Mouse (Mus musculus) heart, postnatal 25 days (tissue): ENCODE results near the gene Psmb6. TPM values are rescaled to one million over a fixed set of nuclear protein-coding genes. Genes with fewer than 3 reads are reported as not detected.
"Not testable (repeated sequence)": the region's sequence is repeated elsewhere in the genome, so short reads cannot be mapped to it uniquely, and the experiment has no call there.

Experiments
- DNase-seq: peaks from one replicate; pipeline ENCODE4 v3.0.0; 2022; ENCODE audit warnings: low spot score
- intact Hi-C: fragments of 180-260 bp; cut with DNase I; formaldehyde crosslinking; loops from one replicate; pipeline ENCODE4 v1.15.1; 2025
- total RNA-seq, 2 experiments: library from RNA; stranded (reverse); gene quantifications; 2 replicates each; pipeline ENCODE4 v1.2.3; 2021

The Psmb6 gene
- total RNA-seq, 2 experiments from 2014 or later: 227 to 230 TPM

- DNase-seq: no peak
- intact Hi-C loops: loop anchor here (2.0 kb wide), 2 partner anchors 23 to 41 kb away; partner anchors contain the start of gene Pld2
Observed at GRCm38 (mm10) chr11:70563470-70564275, 38.5 kb downstream of the Psmb6 start.

GRCm38 (mm10) chr11:70564276-70564873, 39.2 kb downstream of the Psmb6 start:
- no peak for DNase-seq
- intact Hi-C loops: loop anchor here (2.0 kb wide), 1 partner anchor 40 kb away; no protein-coding TSS in a partner anchor

- no peak for DNase-seq
Observed at GRCm38 (mm10) chr11:70566586-70566985, 41.4 kb downstream of the Psmb6 start.

GRCm38 (mm10) chr11:70570614-70571013, 45.4 kb downstream of the Psmb6 start:
- intact Hi-C loops, DNase-seq: not testable (repeated sequence)

More at GRCm38 (mm10) chr11:70566586-70566985, 41.4 kb downstream of the Psmb6 start:
- intact Hi-C loops: no loop called here

GRCm38 (mm10) chr11:70571641-70572040, 46.5 kb downstream of the Psmb6 start:
- intact Hi-C loops: no loop called here
- no peak for DNase-seq

- DNase-seq: no peak
- intact Hi-C loops: no loop called here
Observed at GRCm38 (mm10) chr11:70572348-70572902, 47.3 kb downstream of the Psmb6 start.

- intact Hi-C loops: no loop called here
- no peak for DNase-seq
Observed at GRCm38 (mm10) chr11:70573872-70574271, 48.7 kb downstream of the Psmb6 start.

GRCm38 (mm10) chr11:70577201-70577600, 52.0 kb downstream of the Psmb6 start:
- intact Hi-C loops: no loop called here
- no peak for DNase-seq

Other genes starting within 250 kb of the Psmb6 start
- under 1 TPM in 1 of 2 experiments, not detected in 1; 0.14 TPM for gene Alox12e, start 202.7 kb upstream of the Psmb6 start, total RNA-seq
- 1 to 10 TPM; 4.8 to 5.4 TPM for gene Alox15, start 173.3 kb upstream of the Psmb6 start, total RNA-seq
- 10 to 100 TPM; 17.9 to 21.1 TPM for gene Pelp1, start 115.3 kb upstream of the Psmb6 start, total RNA-seq
- gene Arrb2, start 92.7 kb upstream of the Psmb6 start, total RNA-seq: 10 to 100 TPM in 1 of 2 experiments, 1 to 10 TPM in 1; 9.0 to 11.6 TPM
- gene Med11, start 73.4 kb upstream of the Psmb6 start, total RNA-seq: 1 to 10 TPM; 7.5 to 8.2 TPM
- gene Zmynd15, start 65.9 kb upstream of the Psmb6 start, total RNA-seq: 1 to 10 TPM; 2.3 to 2.7 TPM
- gene Cxcl16, start 65.4 kb upstream of the Psmb6 start, total RNA-seq: 1 to 10 TPM; 8.4 to 9.4 TPM
- gene Tm4sf5, start 20.1 kb upstream of the Psmb6 start, total RNA-seq: 1 to 10 TPM in 1 of 2 experiments, under 1 TPM in 1; 0.78 to 1.7 TPM
- not detected for gene Vmo1, start 10.8 kb upstream of the Psmb6 start, total RNA-seq
- gene Gltpd2, start 6.2 kb upstream of the Psmb6 start, total RNA-seq: not detected
- gene Gm40193, start 7.6 kb downstream of the Psmb6 start, total RNA-seq: not detected
- gene Pld2, start 14.7 kb downstream of the Psmb6 start, total RNA-seq: 1 to 10 TPM; 6.5 to 7.4 TPM
- gene Mink1, start 37.5 kb downstream of the Psmb6 start, total RNA-seq: 10 to 100 TPM; 43.6 to 46.3 TPM
- not detected for gene 4930544D05Rik, start 90.5 kb downstream of the Psmb6 start, total RNA-seq
- not detected for gene Chrne, start 93.8 kb downstream of the Psmb6 start, total RNA-seq
- under 1 TPM; 0.36 to 0.42 TPM for gene Gp1ba, start 113.8 kb downstream of the Psmb6 start, total RNA-seq
- 10 to 100 TPM; 48.0 to 54.0 TPM for gene Rnf167, start 121.9 kb downstream of the Psmb6 start, total RNA-seq
- 100 to 1,000 TPM; 550 to 562 TPM for gene Slc25a11, start 122.1 kb downstream of the Psmb6 start, total RNA-seq
- gene Pfn1, start 129.3 kb downstream of the Psmb6 start, total RNA-seq: 100 to 1,000 TPM; 290 to 310 TPM
- gene Eno3, start 131.8 kb downstream of the Psmb6 start, total RNA-seq: 1,000 to 10,000 TPM; 2,028 to 2,111 TPM
- gene Spag7, start 144.0 kb downstream of the Psmb6 start, total RNA-seq: 10 to 100 TPM; 89.8 to 99.5 TPM
- gene Camta2, start 162.7 kb downstream of the Psmb6 start, total RNA-seq: 10 to 100 TPM; 36.3 to 42.1 TPM
- gene Inca1, start 174.8 kb downstream of the Psmb6 start, total RNA-seq: 1 to 10 TPM; 6.4 to 8.1 TPM
- 100 to 1,000 TPM; 451 to 452 TPM for gene Kif1c, start 175.2 kb downstream of the Psmb6 start, total RNA-seq
- gene Zfp3, start 238.8 kb downstream of the Psmb6 start, total RNA-seq: 1 to 10 TPM; 7.7 to 7.8 TPM